Mouse (Mus musculus) heart, adult 2 months (tissue): ENCODE measurements at regions not wholly inside any gene's neighbourhood (a gene's known extent, or its start where the extent isn't known, plus 50 kb on each side); places are given as distances from the start of the nearest gene placed in this dataset.

ENCODE experiments used
- DNase-seq, 2 experiments: peaks; one replicate each; pipeline ENCODE4 v3.0.0; 2021
- H3K27ac ChIP-seq: fragments of 200-600 bp; 2 replicates; pipeline ENCODE4 v1.8.1; 2022
- H3K27me3 ChIP-seq: fragments of 200-500 bp; 2 replicates; pipeline ENCODE4 v1.6.1; 2012; ENCODE audit warnings: mild to moderate bottlenecking, low read length, inconsistent platforms, mixed read lengths; ENCODE audit not compliant: control insufficient read depth, insufficient read depth
- H3K36me3 ChIP-seq: fragments of 200-500 bp; 2 replicates; pipeline ENCODE4 v1.6.1; 2012; ENCODE audit warnings: low read length, inconsistent platforms; ENCODE audit not compliant: control insufficient read depth, insufficient read depth
- H3K4me1 ChIP-seq: fragments of 200-500 bp; 2 replicates; pipeline ENCODE4 v1.6.1; 2011; ENCODE audit warnings: low read length; ENCODE audit not compliant: control insufficient read depth, insufficient read depth
- H3K4me3 ChIP-seq: fragments of 200-600 bp; 2 replicates; pipeline ENCODE4 v1.8.1; 2022
- H3K79me2 ChIP-seq: fragments of 200-500 bp; replicated peaks from 2 replicates; pipeline ENCODE4 v1.6.1; 2012; ENCODE audit warnings: mild to moderate bottlenecking, inconsistent platforms, low read length, moderate library complexity, mixed read lengths; ENCODE audit not compliant: control insufficient read depth, insufficient read depth
- H3K9ac ChIP-seq: fragments of 200-500 bp; 2 replicates; pipeline ENCODE4 v1.6.1; 2012; ENCODE audit warnings: low read depth, mild to moderate bottlenecking, control low read depth, inconsistent platforms, low read length, mixed read lengths
- CTCF ChIP-seq: fragments of 200-600 bp; IDR thresholded peaks from 2 replicates; pipeline ENCODE4 v1.8.1; 2022; ENCODE audit warnings: antibody characterized with exemption, mild to moderate bottlenecking, moderate library complexity
- EP300 ChIP-seq: fragments of 200-500 bp; IDR thresholded peaks from 2 replicates; pipeline ENCODE4 v1.6.1; 2011; ENCODE audit warnings: low read depth, low read length, control low read depth; ENCODE audit not compliant: insufficient read depth
- POLR2A ChIP-seq: fragments of 200-500 bp; IDR thresholded peaks from 2 replicates; pipeline ENCODE4 v1.6.1; 2011; ENCODE audit warnings: mild to moderate bottlenecking, low read depth, low read length, control low read depth; ENCODE audit not compliant: insufficient read depth
- WGBS: fragments of 180-500 bp; shearing (Covaris S2); methylation state at CpG from one replicate; pipeline ENCODE4 v1.1.7; 2018; 5-methylcytosine and 5-hydroxymethylcytosine counted together
- intact Hi-C: fragments of 180-260 bp; cut with DNase I; formaldehyde crosslinking; loops from one replicate; pipeline ENCODE4 v1.15.1; 2025

GRCm38 (mm10) chr14:25231881-25232280, 227.1 kb upstream of the Zmiz1 start:
- 68% methylated on average over 1 of the region's 1 CpGs for WGBS
- H3K27ac ChIP-seq = no peak overlapping the region
- no peak for DNase-seq
- no peak overlapping the region for H3K9ac ChIP-seq
- H3K27me3 ChIP-seq = no peaks in the 10 kb centered on the region
- intact Hi-C loops = loop anchor here (10.0 kb wide), 1 partner anchor 117 kb away; no protein-coding TSS in a partner anchor
- peaks cover 13% of the 10 kb centered on the region for H3K4me1 ChIP-seq
- H3K79me2 ChIP-seq = no peaks in the 10 kb centered on the region
- no peaks in the 10 kb centered on the region for H3K36me3 ChIP-seq
- no peak overlapping the region for H3K4me3 ChIP-seq
- no peak for TF ChIP-seq POLR2A
- no peak for TF ChIP-seq CTCF
- no peak for TF ChIP-seq EP300

DNA sequence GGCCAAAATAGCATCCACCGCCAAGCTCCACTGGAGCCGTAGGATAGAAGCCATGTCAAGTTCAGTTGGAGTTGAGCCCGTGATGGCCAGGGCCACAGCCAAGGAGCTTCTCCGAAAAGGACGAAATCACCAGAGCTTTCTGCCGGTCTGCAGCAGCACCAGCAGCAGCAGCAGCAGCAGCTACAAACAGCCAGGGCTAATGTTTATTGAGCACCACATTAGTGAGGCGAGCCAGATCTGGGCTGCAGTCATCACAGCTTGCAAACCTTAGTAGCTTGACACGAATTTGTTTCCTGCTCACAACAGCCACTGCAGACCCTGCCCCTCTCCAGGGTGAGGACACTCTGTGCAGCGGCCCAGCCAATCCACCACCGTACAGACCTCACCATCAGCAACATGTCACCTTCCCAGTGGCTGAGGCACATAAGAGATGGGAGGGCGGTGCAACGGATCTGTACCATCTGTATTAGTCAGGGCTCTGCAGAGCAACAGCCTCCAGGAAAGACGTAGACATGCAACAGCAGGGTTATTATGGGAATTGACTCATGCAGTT, 222.5 kb upstream of the Zmiz1 start:
- intact Hi-C loops = loop anchor here (10.0 kb wide), 1 partner anchor 122 kb away; no protein-coding TSS in a partner anchor
- H3K79me2 ChIP-seq = no peaks in the 10 kb centered on the region
- no peaks in the 10 kb centered on the region; the same call in 1 of the 2 replicates for H3K4me1 ChIP-seq
- TF ChIP-seq POLR2A = no peak
- no peak for TF ChIP-seq EP300
- no peak for TF ChIP-seq CTCF
- no peak overlapping the region for H3K4me3 ChIP-seq
- 71% methylated on average over 13 of the region's 13 CpGs for WGBS
- H3K36me3 ChIP-seq = no peaks in the 10 kb centered on the region
- peak; percentile 49 to 59 for DNase-seq
- H3K27ac ChIP-seq = no peak overlapping the region
- no peaks in the 10 kb centered on the region for H3K27me3 ChIP-seq
- H3K9ac ChIP-seq = no peak overlapping the region

DNA sequence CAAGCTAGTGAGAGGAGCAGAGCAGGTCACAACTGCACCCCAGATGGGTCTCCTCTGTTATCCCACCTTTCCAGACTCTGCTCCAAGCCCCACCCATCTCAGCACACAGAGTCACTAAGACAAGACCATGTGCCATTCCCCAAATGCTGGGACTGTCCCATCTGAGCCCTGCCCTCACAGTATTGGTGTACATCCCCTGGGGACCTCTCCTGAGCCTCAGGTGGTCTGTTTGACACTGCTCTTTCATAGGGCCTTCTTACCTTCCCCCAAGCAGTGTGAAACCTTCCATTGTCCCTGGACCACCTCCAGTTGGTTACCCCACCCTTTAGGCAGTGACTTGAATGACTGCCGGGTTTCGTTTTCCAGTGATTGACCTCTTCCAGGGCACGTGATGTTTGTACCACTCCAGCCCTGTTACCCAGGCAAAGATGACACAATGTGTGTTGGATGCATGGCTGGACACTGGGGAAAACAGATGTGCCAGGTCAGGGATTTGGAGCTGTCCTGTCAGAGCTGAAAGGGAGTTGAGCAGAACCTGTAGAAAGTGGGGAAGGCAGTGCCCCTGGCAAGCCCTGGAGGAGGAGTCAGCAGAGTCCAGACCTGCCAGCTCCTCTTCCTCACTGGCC, 219.5 kb upstream of the Zmiz1 start:
- Histone ChIP-seq H3K4me3 (no peak overlapping the region), H3K36me3 (no peaks in the 10 kb centered on the region), H3K27ac (no peak overlapping the region), H3K9ac (no peak overlapping the region), H3K4me1 (no peaks in the 10 kb centered on the region; the same call in 1 of the 2 replicates), H3K79me2 (no peaks in the 10 kb centered on the region), H3K27me3 (no peaks in the 10 kb centered on the region)
- no peak for DNase-seq
- TF ChIP-seq CTCF (no peak), POLR2A (no peak), EP300 (no peak)
- intact Hi-C loops = loop anchor here (10.0 kb wide), 1 partner anchor 125 kb away; no protein-coding TSS in a partner anchor
- WGBS = 83% methylated on average over 3 of the region's 3 CpGs

DNA sequence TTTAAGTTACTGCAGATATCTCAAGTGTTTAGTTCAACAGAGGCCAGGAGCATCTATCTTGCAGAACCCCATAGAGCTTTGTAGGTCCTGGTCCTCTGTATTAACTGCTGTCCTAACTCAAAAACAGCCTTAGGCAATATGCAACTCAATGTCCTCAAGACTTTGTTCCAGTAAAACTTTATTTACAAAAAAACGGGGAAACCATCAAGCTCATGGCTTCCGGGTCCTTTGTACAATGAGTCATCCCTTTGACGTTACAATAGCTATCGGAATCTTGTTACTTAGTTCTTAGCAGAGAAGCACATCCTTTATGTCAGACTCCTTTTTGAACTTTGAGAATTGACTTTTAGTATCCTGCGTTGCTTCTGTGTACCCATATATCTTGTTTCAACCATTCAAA, 216.2 kb upstream of the Zmiz1 start:
- WGBS = 54% methylated on average over 5 of the region's 5 CpGs
- no peak for TF ChIP-seq POLR2A
- no peak for TF ChIP-seq CTCF
- TF ChIP-seq EP300 = no peak
- Histone ChIP-seq H3K27me3 (no peaks in the 10 kb centered on the region), H3K79me2 (no peaks in the 10 kb centered on the region), H3K27ac (no peak overlapping the region), H3K4me1 (peaks cover 3% of the 10 kb centered on the region; the same call in 1 of the 2 replicates), H3K9ac (no peak overlapping the region), H3K36me3 (no peaks in the 10 kb centered on the region), H3K4me3 (no peak overlapping the region)
- intact Hi-C loops = no loop called here
- DNase-seq = no peak

GRCm38 (mm10) chr14:25243289-25243688, 215.7 kb upstream of the Zmiz1 start:
- intact Hi-C loops = no loop called here
- peaks cover 3% of the 10 kb centered on the region; the same call in 1 of the 2 replicates for H3K4me1 ChIP-seq
- no peak overlapping the region for H3K4me3 ChIP-seq
- TF ChIP-seq POLR2A = no peak
- TF ChIP-seq EP300 = no peak
- TF ChIP-seq CTCF = no peak
- H3K9ac ChIP-seq = no peak overlapping the region
- H3K36me3 ChIP-seq = no peaks in the 10 kb centered on the region
- H3K27me3 ChIP-seq = no peaks in the 10 kb centered on the region
- WGBS = 23% methylated on average over 4 of the region's 4 CpGs
- H3K27ac ChIP-seq = no peak overlapping the region
- DNase-seq = no peak
- no peaks in the 10 kb centered on the region for H3K79me2 ChIP-seq

GRCm38 (mm10) chr14:25243698-25244097, 215.3 kb upstream of the Zmiz1 start:
- WGBS = 72% methylated on average over 5 of the region's 5 CpGs
- Histone ChIP-seq H3K27me3 (no peaks in the 10 kb centered on the region), H3K9ac (no peak overlapping the region), H3K36me3 (no peaks in the 10 kb centered on the region), H3K4me3 (no peak overlapping the region), H3K79me2 (no peaks in the 10 kb centered on the region), H3K4me1 (peaks cover 3% of the 10 kb centered on the region; the same call in 1 of the 2 replicates), H3K27ac (no peak overlapping the region)
- intact Hi-C loops = no loop called here
- no peak for DNase-seq
- TF ChIP-seq POLR2A (no peak), EP300 (no peak), CTCF (no peak)
